Mouse (Mus musculus): ENCODE measurements around the gene Izumo1.

- no peak for TF ChIP-seq CTCF (IDR thresholded peaks at IDR 0.05)
- no peak for TF ChIP-seq EP300 (IDR thresholded peaks at IDR 0.05)
Measured at GRCm38 (mm10) chr7:45587631-45588592, 33.7 kb upstream of the Izumo1 start.

Data from lung, postnatal 0 days (tissue).